Mouse (Mus musculus) neural tube, embryonic 14.5 days (tissue): ENCODE measurements around the gene Gm11559. TPM values are rescaled to one million over a fixed set of nuclear protein-coding genes. Genes with fewer than 3 reads are reported as not detected.
"Not testable (repeated sequence)": the region's sequence is repeated elsewhere in the genome, so short reads cannot be mapped to it uniquely, and the experiment has no call there.

ENCODE experiments used
- ATAC-seq: fragments of 200-750 bp; cut with Nextera tagmentation; 2 replicates; pipeline ENCODE4 v1.8.0; 2017; ENCODE audit warnings: low read depth, mild to moderate bottlenecking, moderate TSS enrichment, moderate library complexity
- H3K27ac ChIP-seq: fragments of 300-500 bp; sonication (generic); 2 replicates; pipeline ENCODE4 v1.5.1; 2014; ENCODE audit warnings: low read depth, mild to moderate bottlenecking, control low read depth, low read length, moderate library complexity, mixed read lengths
- H3K27me3 ChIP-seq: fragments of 300-500 bp; sonication (generic); 2 replicates; pipeline ENCODE4 v1.6.1; 2014; ENCODE audit warnings: low read length; ENCODE audit not compliant: control insufficient read depth, insufficient read depth
- H3K36me3 ChIP-seq: fragments of 300-500 bp; sonication (generic); 2 replicates; pipeline ENCODE4 v1.6.1; 2014; ENCODE audit warnings: low read length, mixed read lengths; ENCODE audit not compliant: control insufficient read depth, insufficient read depth
- H3K4me1 ChIP-seq: fragments of 300-500 bp; sonication (generic); 2 replicates; pipeline ENCODE4 v1.6.1; 2014; ENCODE audit warnings: low read length; ENCODE audit not compliant: control insufficient read depth, insufficient read depth
- H3K4me2 ChIP-seq: fragments of 300-500 bp; sonication (generic); 2 replicates; pipeline ENCODE4 v1.6.1; 2014; ENCODE audit warnings: mild to moderate bottlenecking, low read depth, low read length, control low read depth
- H3K4me3 ChIP-seq: fragments of 300-500 bp; sonication (generic); 2 replicates; pipeline ENCODE4 v1.5.1; 2014; ENCODE audit warnings: low read depth, low read length, control low read depth, mixed read lengths
- H3K9ac ChIP-seq: fragments of 300-500 bp; sonication (generic); replicated peaks from 2 replicates; pipeline ENCODE4 v1.6.1; 2014; ENCODE audit warnings: low read depth, mild to moderate bottlenecking, control low read depth, low read length, mixed read lengths
- H3K9me3 ChIP-seq: fragments of 300-500 bp; sonication (generic); 2 replicates; pipeline ENCODE4 v1.6.1; 2016; ENCODE audit warnings: low read length; ENCODE audit not compliant: control insufficient read depth
- WGBS: fragments of 180-500 bp; shearing (Covaris S2); extraction: QIAGEN DNeasy Blood & Tissue Kit; methylation state at CpG from one replicate; pipeline ENCODE4 v1.1.7; 2014; 5-methylcytosine and 5-hydroxymethylcytosine counted together
- polyA plus RNA-seq: library from polyadenylated mRNA; unstranded; fragments of >200 nt; fragmentation: Nextera tagmentation; extraction: Ambion mirVana; gene quantifications from 2 replicates; pipeline ENCODE4 v1.2.1, GENCODE M21; 2014

The Gm11559 gene
- polyA plus RNA-seq: not detected in 2 replicates

GRCm38 (mm10) chr11:99864176-99864575 lies at the start of gene Gm11559:
Gene Gm11559 (plus strand): TSS chr11:99864476.
- not testable (repeated sequence) for H3K4me3 ChIP-seq, H3K4me1 ChIP-seq, H3K9me3 ChIP-seq, ATAC-seq, H3K27ac ChIP-seq, H3K9ac ChIP-seq, H3K27me3 ChIP-seq, H3K4me2 ChIP-seq, H3K36me3 ChIP-seq
- WGBS: 63% methylated on average over 1 of the region's 1 CpGs

- H3K9me3 ChIP-seq, H3K9ac ChIP-seq, H3K36me3 ChIP-seq, H3K27me3 ChIP-seq, H3K27ac ChIP-seq, H3K4me3 ChIP-seq, H3K4me2 ChIP-seq, ATAC-seq, H3K4me1 ChIP-seq: not testable (repeated sequence)
- WGBS: 89% methylated on average over 2 of the region's 2 CpGs
Measured at GRCm38 (mm10) chr11:99815566-99815965, 48.7 kb upstream of the Gm11559 start, which contains the start of gene Gm11564. Gene Gm11564 (minus strand): TSS chr11:99815666.

- Histone ChIP-seq H3K36me3 (no peaks in the 10 kb centered on the region), H3K27me3 (no peaks in the 10 kb centered on the region), H3K4me1 (no peaks in the 10 kb centered on the region), H3K4me3 (no peak within 1 kb of the TSS), H3K9me3 (no peaks in the 10 kb centered on the region), H3K27ac (no peak within 1 kb of the TSS), H3K9ac (no peak within 1 kb of the TSS), H3K4me2 (no peak within 1 kb of the TSS)
- 81% methylated on average over 1 of the region's 1 CpGs for WGBS
- ATAC-seq: no peak
Measured at GRCm38 (mm10) chr11:99837966-99838365, 26.3 kb upstream of the Gm11559 start, which contains the start of gene 2300003K06Rik. Gene 2300003K06Rik (minus strand): TSS chr11:99838066.

DNA sequence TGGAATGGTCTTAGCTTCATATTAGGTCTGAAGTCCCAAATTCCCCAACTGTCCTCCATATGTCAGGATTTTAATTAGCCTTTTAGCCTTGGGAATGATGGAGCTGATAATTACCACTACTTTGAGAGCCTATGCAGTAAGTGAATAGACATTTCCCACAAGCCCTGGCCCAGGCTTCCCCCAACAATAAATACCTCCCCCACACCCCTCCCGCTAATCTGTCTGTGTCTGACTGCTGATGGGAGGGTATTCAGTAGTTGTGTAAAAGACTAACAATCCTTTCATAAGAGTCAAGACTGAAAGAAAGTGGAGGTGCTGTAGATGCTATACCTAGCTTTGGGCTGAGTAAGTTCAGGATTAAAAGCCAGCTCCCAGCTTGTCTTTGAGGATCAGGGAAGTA lies 22.1 kb upstream of the Gm11559 start:
- Histone ChIP-seq H3K9me3 (no peaks in the 10 kb centered on the region), H3K4me2 (no peak overlapping the region), H3K9ac (no peak overlapping the region), H3K4me1 (no peaks in the 10 kb centered on the region), H3K36me3 (no peaks in the 10 kb centered on the region), H3K4me3 (no peak overlapping the region), H3K27ac (no peak overlapping the region), H3K27me3 (no peaks in the 10 kb centered on the region)
- 10% methylated on average over 1 of the region's 1 CpGs for WGBS
- no peak for ATAC-seq

GRCm38 (mm10) chr11:99846746-99847145 lies 17.5 kb upstream of the Gm11559 start:
- Histone ChIP-seq H3K9me3 (no peaks in the 10 kb centered on the region), H3K27me3 (no peaks in the 10 kb centered on the region), H3K27ac (no peak overlapping the region), H3K4me2 (no peak overlapping the region), H3K4me1 (no peaks in the 10 kb centered on the region), H3K9ac (no peak overlapping the region), H3K4me3 (no peak overlapping the region), H3K36me3 (no peaks in the 10 kb centered on the region)
- WGBS: 91% methylated on average over 2 of the region's 2 CpGs
- ATAC-seq: no peak

- Histone ChIP-seq H3K4me1 (no peaks in the 10 kb centered on the region), H3K27me3 (no peaks in the 10 kb centered on the region), H3K27ac (no peak within 1 kb of the TSS), H3K9me3 (no peaks in the 10 kb centered on the region), H3K9ac (no peak within 1 kb of the TSS), H3K4me3 (no peak within 1 kb of the TSS), H3K36me3 (no peaks in the 10 kb centered on the region), H3K4me2 (no peak within 1 kb of the TSS)
- ATAC-seq: no peak
Measured at GRCm38 (mm10) chr11:99851508-99851907, 12.8 kb upstream of the Gm11559 start, which contains the start of gene Krtap4-16. Gene Krtap4-16 (minus strand): TSS chr11:99851608.

DNA sequence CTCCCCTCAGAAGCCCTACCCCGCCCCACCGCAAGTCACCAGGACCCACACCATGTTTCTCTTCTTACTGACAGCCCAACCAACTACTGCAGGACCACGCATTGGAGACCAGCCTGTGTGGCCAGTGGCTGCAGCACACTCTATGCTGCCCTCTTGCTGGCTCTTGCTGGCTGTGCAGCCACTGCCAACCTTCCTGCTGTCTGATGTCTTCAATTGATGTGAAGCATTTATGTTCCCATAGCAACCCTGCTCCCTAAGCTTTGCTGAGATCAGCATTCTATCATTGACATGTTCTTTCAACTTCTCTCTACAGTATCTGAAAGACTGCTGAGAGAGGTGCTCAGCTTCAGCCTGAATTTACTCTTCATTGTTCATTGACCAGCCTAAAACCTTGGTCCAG lies 10.2 kb upstream of the Gm11559 start:
- H3K9me3 ChIP-seq: no peaks in the 10 kb centered on the region
- H3K27me3 ChIP-seq: no peaks in the 10 kb centered on the region
- no peak overlapping the region for H3K4me3 ChIP-seq
- no peaks in the 10 kb centered on the region for H3K36me3 ChIP-seq
- no peak overlapping the region for H3K27ac ChIP-seq
- H3K4me2 ChIP-seq: no peak overlapping the region
- H3K9ac ChIP-seq: no peak overlapping the region
- H3K4me1 ChIP-seq: no peaks in the 10 kb centered on the region
- ATAC-seq: no peak
- WGBS: 68% methylated on average over 3 of the region's 3 CpGs

- 92% methylated on average over 2 of the region's 2 CpGs for WGBS
- H3K36me3 ChIP-seq: no peaks in the 10 kb centered on the region
- no peaks in the 10 kb centered on the region for H3K4me1 ChIP-seq
- H3K27me3 ChIP-seq: no peaks in the 10 kb centered on the region
- no peak within 1 kb of the TSS for H3K9ac ChIP-seq
- H3K4me2 ChIP-seq: no peak within 1 kb of the TSS
- no peaks in the 10 kb centered on the region for H3K9me3 ChIP-seq
- no peak for ATAC-seq
- H3K4me3 ChIP-seq: no peak within 1 kb of the TSS
- no peak within 1 kb of the TSS for H3K27ac ChIP-seq
Measured at GRCm38 (mm10) chr11:99857617-99858016, 6.7 kb upstream of the Gm11559 start, which contains the start of gene Gm11568. Gene Gm11568 (plus strand): TSS chr11:99857917.

DNA sequence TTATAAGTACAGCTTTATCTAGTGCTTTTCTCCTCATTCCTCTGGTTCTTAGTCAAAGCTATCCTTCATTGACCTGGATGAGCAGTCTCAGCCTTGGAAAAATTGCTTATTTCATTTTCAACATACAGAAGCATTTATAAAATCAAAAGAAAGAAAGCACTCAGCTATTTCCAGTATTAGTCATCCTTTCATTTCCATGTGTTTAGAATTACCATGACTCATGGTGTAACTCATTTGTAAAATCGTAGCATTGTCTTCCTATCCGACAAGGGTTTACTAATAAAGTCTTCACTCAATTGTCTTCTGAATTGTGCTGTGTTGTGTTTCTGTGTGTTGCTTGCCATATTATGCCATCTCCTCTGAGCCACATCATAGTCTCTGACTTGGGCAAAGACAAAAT lies 5.5 kb upstream of the Gm11559 start:
- Histone ChIP-seq H3K27me3 (no peaks in the 10 kb centered on the region), H3K4me1 (no peaks in the 10 kb centered on the region), H3K36me3 (no peaks in the 10 kb centered on the region), H3K9me3 (no peaks in the 10 kb centered on the region), H3K9ac (no peak overlapping the region), H3K4me2 (no peak overlapping the region), H3K4me3 (no peak overlapping the region), H3K27ac (no peak overlapping the region)
- ATAC-seq: no peak
- WGBS: 80% methylated on average over 2 of the region's 2 CpGs
